Mouse (Mus musculus) midbrain, embryonic 16.5 days (tissue): ENCODE results near the gene Prss43. TPM values are rescaled to one million over a fixed set of nuclear protein-coding genes. Genes with fewer than 3 reads are reported as not detected.
"Not testable (repeated sequence)": the region's sequence is repeated elsewhere in the genome, so short reads cannot be mapped to it uniquely, and the experiment has no call there.

Experiments used
- ATAC-seq: fragments of 200-750 bp; cut with Nextera tagmentation; 2 replicates; pipeline ENCODE4 v1.8.0; 2017; ENCODE audit warnings: moderate TSS enrichment
- H3K27ac ChIP-seq: fragments of 300-500 bp; sonication (generic); 2 replicates; pipeline ENCODE4 v1.5.1; 2014; ENCODE audit warnings: mild to moderate bottlenecking, low read length, mixed read lengths
- H3K27me3 ChIP-seq: fragments of 300-500 bp; sonication (generic); 2 replicates; pipeline ENCODE4 v1.6.1; 2014; ENCODE audit warnings: low read depth, low read length, mixed read lengths; ENCODE audit not compliant: control insufficient read depth, insufficient read depth
- H3K36me3 ChIP-seq: fragments of 300-500 bp; sonication (generic); 2 replicates; pipeline ENCODE4 v1.6.1; 2014; ENCODE audit warnings: mild to moderate bottlenecking, low read length, moderate library complexity, mixed read lengths; ENCODE audit not compliant: control insufficient read depth, insufficient read depth
- H3K4me1 ChIP-seq: fragments of 300-500 bp; sonication (generic); 2 replicates; pipeline ENCODE4 v1.6.1; 2014; ENCODE audit warnings: mild to moderate bottlenecking, low read length, mixed read lengths; ENCODE audit not compliant: control insufficient read depth, insufficient read depth
- H3K4me2 ChIP-seq: fragments of 300-500 bp; sonication (generic); 2 replicates; pipeline ENCODE4 v1.6.1; 2014; ENCODE audit warnings: mild to moderate bottlenecking, low read length, mixed read lengths
- H3K4me3 ChIP-seq: fragments of 300-500 bp; sonication (generic); 2 replicates; pipeline ENCODE4 v1.5.1; 2014; ENCODE audit warnings: low read depth, mild to moderate bottlenecking, low read length, moderate library complexity, mixed read lengths
- H3K9ac ChIP-seq: fragments of 300-500 bp; sonication (generic); 2 replicates; pipeline ENCODE4 v1.6.1; 2014; ENCODE audit warnings: low read depth, low read length, mixed read lengths
- H3K9me3 ChIP-seq: fragments of 300-500 bp; sonication (generic); replicated peaks from 2 replicates; pipeline ENCODE4 v1.6.1; 2014; ENCODE audit warnings: mild to moderate bottlenecking, low read length, mixed read lengths; ENCODE audit not compliant: control insufficient read depth, poor library complexity, severe bottlenecking
- WGBS: fragments of 180-500 bp; shearing (Covaris S2); extraction: QIAGEN DNeasy Blood & Tissue Kit; methylation state at CpG from one replicate; pipeline ENCODE4 v1.1.7; 2014; 5-methylcytosine and 5-hydroxymethylcytosine counted together
- polyA plus RNA-seq: library from polyadenylated mRNA; unstranded; fragments of >200 nt; fragmentation: Nextera tagmentation; extraction: Ambion mirVana; gene quantifications from 2 replicates; pipeline ENCODE4 v1.2.1, GENCODE M21; 2015

The Prss43 gene
- polyA plus RNA-seq, 1 experiment from 2014 or later = not detected

DNA sequence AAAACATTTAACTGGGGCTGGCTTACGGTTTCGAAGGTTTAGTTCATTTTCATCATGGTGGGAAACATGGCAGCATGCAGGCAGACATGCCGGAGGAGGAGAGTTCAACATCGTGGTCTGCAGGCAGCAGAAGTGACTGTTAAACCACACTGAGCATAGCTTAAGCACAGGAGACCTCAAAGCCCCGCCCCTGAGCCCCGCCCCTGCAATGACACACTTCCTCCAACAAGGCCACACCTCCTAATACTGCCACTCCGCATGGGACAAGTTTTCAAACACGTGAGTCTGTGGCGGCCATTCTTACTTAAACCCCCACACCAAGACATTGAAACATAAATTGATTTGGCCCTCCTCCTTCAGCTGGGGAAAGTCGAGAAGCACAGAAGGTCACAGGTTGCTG lies 29.5 kb upstream of the Prss43 start:
- H3K4me3 ChIP-seq = no peak overlapping the region
- no peaks in the 10 kb centered on the region for H3K36me3 ChIP-seq
- no peaks in the 10 kb centered on the region for H3K27me3 ChIP-seq
- no peak overlapping the region for H3K27ac ChIP-seq
- WGBS = 86% methylated on average over 10 of the region's 10 CpGs
- H3K9me3 ChIP-seq = no peaks in the 10 kb centered on the region
- H3K9ac ChIP-seq = no peak overlapping the region
- ATAC-seq = no peak
- no peak overlapping the region for H3K4me2 ChIP-seq
- H3K4me1 ChIP-seq = no peaks in the 10 kb centered on the region

DNA sequence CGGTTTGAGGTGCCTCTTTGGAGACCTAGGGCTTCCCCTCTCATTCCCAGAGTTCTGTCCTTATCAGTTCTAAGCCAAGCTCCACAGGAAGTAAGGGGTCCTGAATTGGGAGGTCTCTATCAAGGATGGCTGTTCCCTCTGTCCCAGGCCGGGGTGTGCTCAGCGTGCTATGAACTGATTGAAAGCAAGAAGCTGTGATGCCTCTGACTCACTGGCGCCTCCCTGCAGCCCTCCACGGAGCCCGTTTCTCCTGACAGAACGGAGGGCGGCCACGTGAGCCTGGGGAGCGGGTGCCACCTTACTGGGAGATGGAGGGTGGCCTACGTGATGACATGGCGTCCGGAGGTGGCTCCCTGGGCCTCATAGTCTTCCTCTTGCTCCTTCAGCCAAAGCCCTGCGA lies 28.6 kb upstream of the Prss43 start, which contains the start of gene Prss42:
Gene Prss42, plus strand, starts transcription at position 301 of the 400 bp plus-strand sequence.
- H3K9me3 ChIP-seq = no peaks in the 10 kb centered on the region
- H3K27ac ChIP-seq = no peak within 1 kb of the TSS
- H3K4me1 ChIP-seq = no peaks in the 10 kb centered on the region
- H3K9ac ChIP-seq = no peak within 1 kb of the TSS
- 90% methylated on average over 14 of the region's 14 CpGs for WGBS
- H3K4me2 ChIP-seq = no peak within 1 kb of the TSS
- H3K27me3 ChIP-seq = no peaks in the 10 kb centered on the region
- no peak for ATAC-seq
- no peaks in the 10 kb centered on the region for H3K36me3 ChIP-seq
- H3K4me3 ChIP-seq = no peak within 1 kb of the TSS

DNA sequence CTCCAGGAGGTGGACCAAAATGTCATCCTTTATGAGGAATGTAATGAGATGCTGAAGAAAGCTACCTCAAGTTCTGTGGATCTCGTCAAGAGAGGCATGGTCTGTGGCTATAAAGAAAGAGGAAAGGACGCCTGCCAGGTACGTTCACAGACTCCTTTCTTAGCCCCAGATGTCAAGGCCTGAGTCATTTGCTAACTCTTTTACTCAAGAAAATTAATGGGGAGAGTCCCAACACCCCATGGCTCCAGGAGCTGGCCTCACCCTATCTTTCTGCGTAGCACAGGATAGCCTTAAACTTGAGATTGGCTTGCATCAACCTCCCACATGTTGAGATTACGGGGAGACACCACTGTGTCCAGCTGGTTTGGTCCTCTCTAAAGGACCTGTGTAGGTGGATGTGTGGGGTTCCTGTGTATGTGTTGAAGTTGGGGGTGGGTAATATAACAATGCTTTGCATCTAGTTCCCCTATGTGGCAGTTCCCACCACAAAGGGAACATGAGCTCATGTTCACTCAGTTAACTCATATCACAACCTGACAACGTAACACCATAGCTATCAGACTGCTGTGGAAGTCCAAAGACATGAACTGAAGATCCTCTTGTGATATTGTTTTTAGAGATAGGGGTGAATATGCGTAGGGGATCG lies 25.5 kb upstream of the Prss43 start:
- Histone ChIP-seq H3K4me2 (no peak overlapping the region), H3K27ac (no peak overlapping the region), H3K9me3 (no peaks in the 10 kb centered on the region), H3K36me3 (no peaks in the 10 kb centered on the region), H3K27me3 (no peaks in the 10 kb centered on the region), H3K4me1 (no peaks in the 10 kb centered on the region), H3K4me3 (no peak overlapping the region), H3K9ac (no peak overlapping the region)
- WGBS = 91% methylated on average over 8 of the region's 8 CpGs
- no peak for ATAC-seq

DNA sequence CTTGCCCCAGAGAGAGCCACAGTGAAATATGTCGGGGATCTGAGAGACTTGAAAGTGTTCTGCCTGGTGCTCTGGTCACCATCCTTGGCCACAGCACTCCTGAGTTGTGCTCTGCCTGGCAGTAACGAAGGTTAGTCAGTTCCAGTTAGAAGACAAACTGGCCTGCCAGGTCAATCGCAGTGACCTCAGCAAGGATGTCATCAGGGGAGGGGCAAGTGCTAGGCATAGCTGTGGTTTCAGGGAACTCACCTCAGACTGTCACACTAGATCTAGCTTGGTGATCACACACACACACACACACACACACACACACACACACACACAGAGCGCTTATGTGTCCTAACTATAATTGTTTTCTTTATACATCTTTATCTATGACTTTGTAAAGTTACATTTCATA lies 23.2 kb upstream of the Prss43 start:
- Histone ChIP-seq H3K4me1 (no peaks in the 10 kb centered on the region), H3K4me2 (no peak overlapping the region), H3K27me3 (no peaks in the 10 kb centered on the region), H3K27ac (no peak overlapping the region), H3K36me3 (no peaks in the 10 kb centered on the region), H3K9ac (no peak overlapping the region), H3K9me3 (no peaks in the 10 kb centered on the region), H3K4me3 (no peak overlapping the region)
- 74% methylated on average over 4 of the region's 4 CpGs for WGBS
- no peak for ATAC-seq

DNA sequence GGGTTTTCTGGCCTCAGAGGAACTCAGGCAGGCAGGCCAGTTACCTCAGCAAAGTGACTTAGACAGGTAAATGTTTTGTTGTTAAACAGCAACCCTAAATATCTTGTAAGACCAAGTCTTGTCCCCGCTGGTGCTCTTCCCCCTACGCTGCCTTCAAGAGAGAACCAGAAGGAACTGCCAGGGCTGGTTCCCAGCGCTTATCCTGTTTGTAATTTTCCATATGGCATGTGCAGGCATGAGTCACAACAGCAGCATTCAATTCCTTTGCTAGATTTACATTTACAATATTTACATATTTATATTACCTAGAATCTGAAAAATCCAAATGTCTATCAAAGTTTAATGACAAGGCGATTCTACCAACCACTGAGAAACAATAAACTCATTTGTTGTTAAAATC lies 16.4 kb upstream of the Prss43 start:
- 91% methylated on average over 4 of the region's 4 CpGs for WGBS
- Histone ChIP-seq H3K36me3 (no peaks in the 10 kb centered on the region), H3K4me3 (no peak overlapping the region), H3K4me2 (no peak overlapping the region), H3K4me1 (no peaks in the 10 kb centered on the region), H3K27me3 (no peaks in the 10 kb centered on the region), H3K9me3 (no peaks in the 10 kb centered on the region), H3K9ac (no peak overlapping the region), H3K27ac (no peak overlapping the region)
- ATAC-seq = no peak

DNA sequence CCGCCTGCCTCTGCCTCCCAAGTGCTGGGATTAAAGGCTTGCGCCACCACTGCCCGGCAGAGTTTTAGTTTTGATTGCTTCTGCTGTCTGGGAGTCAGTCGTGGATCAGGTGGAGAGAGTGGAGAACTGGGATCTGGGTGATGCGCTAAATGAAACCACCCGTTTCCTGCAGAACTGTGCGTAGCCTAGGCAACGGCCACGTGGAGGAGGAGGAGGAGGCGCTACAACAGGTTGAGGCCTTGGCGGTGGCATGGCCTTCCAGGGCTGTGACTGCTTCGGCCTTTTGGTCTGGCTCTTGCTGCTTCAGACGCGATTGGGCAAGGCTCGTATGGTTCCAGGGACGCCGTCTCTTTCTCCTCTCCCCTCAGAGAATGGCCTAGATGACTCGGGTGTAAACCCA lies 12.7 kb upstream of the Prss43 start, which contains the start of gene Prss44:
Gene Prss44, plus strand, starts transcription at position 206 of the 400 bp plus-strand sequence.
- H3K9ac ChIP-seq = no peak within 1 kb of the TSS
- no peaks in the 10 kb centered on the region for H3K4me1 ChIP-seq
- 70% methylated on average over 17 of the region's 18 CpGs for WGBS
- H3K9me3 ChIP-seq = no peaks in the 10 kb centered on the region
- no peaks in the 10 kb centered on the region for H3K36me3 ChIP-seq
- ATAC-seq = no peak
- H3K4me3 ChIP-seq = no peak within 1 kb of the TSS
- no peak within 1 kb of the TSS for H3K4me2 ChIP-seq
- no peaks in the 10 kb centered on the region for H3K27me3 ChIP-seq
- H3K27ac ChIP-seq = no peak within 1 kb of the TSS

DNA sequence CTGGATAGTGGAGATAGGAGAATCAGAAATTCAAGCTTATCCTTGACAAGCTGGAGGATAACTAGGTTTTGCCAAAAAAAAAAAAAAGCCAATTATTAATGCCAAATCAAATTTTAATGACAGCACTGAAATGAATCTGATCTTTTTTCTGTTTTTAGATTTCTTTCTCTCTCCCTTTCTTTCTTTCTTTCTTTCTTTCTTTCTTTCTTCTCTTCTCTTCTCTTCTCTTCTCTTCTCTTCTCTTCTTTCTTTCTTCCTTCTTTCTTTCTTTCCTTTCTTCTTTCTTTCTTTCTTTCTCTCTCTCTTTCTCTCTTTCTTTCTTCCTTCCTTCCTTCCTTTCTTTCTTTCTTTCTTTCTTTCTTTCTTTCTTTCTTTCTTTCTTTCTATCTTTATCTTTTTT lies 5.9 kb upstream of the Prss43 start:
- H3K36me3 ChIP-seq, H3K4me3 ChIP-seq, H3K27ac ChIP-seq, H3K4me2 ChIP-seq, H3K27me3 ChIP-seq, H3K4me1 ChIP-seq, ATAC-seq, H3K9me3 ChIP-seq, H3K9ac ChIP-seq: not testable (repeated sequence)

DNA sequence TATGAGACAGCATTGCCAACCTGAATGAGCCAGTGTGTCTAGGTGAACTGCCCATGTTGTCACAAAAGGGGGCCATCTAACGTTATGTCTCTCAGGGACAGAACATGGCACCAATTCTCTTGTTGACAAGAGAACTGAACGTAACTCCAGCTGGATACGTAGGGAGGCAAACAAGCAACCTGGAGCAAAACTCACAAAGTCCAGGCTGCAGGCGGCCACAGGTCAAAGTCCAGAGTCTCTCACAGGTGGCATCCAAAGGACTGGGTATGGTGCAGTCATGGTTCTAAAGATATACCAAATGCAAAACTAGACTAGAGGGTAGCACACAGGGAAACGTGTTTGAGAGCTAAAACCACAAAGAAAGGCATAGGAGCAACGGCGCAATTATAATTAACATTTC lies 5.1 kb upstream of the Prss43 start:
- no peaks in the 10 kb centered on the region for H3K27me3 ChIP-seq
- no peaks in the 10 kb centered on the region for H3K4me1 ChIP-seq
- ATAC-seq = no peak
- no peaks in the 10 kb centered on the region for H3K9me3 ChIP-seq
- H3K9ac ChIP-seq = no peak overlapping the region
- H3K4me3 ChIP-seq = no peak overlapping the region
- H3K27ac ChIP-seq = no peak overlapping the region
- H3K4me2 ChIP-seq = no peak overlapping the region
- no peaks in the 10 kb centered on the region for H3K36me3 ChIP-seq
- WGBS = 88% methylated on average over 7 of the region's 7 CpGs

DNA sequence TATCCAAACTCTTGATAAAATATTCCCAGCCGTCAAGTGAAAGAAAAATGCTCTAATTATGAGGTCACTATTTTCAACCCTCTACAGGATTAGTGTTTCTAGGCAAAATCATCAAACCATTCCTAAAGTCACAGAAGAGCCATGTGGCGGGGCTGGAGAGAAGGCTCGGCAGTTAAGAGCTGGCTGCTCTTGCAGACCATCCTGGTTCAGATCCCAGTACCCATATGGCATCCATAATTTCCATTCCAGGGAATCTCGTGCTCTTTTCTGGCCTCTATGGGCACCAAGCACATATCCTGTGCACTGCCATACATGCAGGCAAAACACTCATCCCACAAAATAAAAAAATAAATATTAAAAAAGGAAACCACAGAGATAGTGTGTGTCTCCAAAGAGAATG lies 1.1 kb upstream of the Prss43 start:
- 84% methylated on average over 4 of the region's 4 CpGs for WGBS

More for the DNA sequence above, 1.1 kb upstream of the Prss43 start:
- ATAC-seq = no peak
- H3K36me3 ChIP-seq = no peaks in the 10 kb centered on the region
- H3K9me3 ChIP-seq = no peaks in the 10 kb centered on the region
- no peak overlapping the region for H3K4me3 ChIP-seq
- H3K27me3 ChIP-seq = no peaks in the 10 kb centered on the region
- no peak overlapping the region for H3K4me2 ChIP-seq
- no peak overlapping the region for H3K27ac ChIP-seq
- no peak overlapping the region for H3K9ac ChIP-seq
- no peaks in the 10 kb centered on the region for H3K4me1 ChIP-seq
